Mouse (Mus musculus) neural tube, embryonic 11.5 days (tissue): ENCODE data around the gene Pacsin1. TPM values are rescaled to one million over a fixed set of nuclear protein-coding genes. Genes with fewer than 3 reads are reported as not detected.

Source experiments
- ATAC-seq: fragments of 200-750 bp; cut with Nextera tagmentation; 2 replicates; pipeline ENCODE4 v1.8.0; 2017; ENCODE audit warnings: moderate number of reproducible peaks, mild to moderate bottlenecking, moderate TSS enrichment, moderate library complexity; ENCODE audit not compliant: insufficient read depth, low FRiP score, low TSS enrichment
- DNase-seq: peaks from one replicate; pipeline ENCODE4 v3.0.0-alpha.2; 2015; ENCODE audit warnings: low spot score
- H3K27ac ChIP-seq: fragments of 300-500 bp; sonication (generic); 2 replicates; pipeline ENCODE4 v1.5.1; 2014; ENCODE audit warnings: low read depth, mild to moderate bottlenecking, low read length
- H3K27me3 ChIP-seq: fragments of 300-500 bp; sonication (generic); 2 replicates; pipeline ENCODE4 v1.6.1; 2014; ENCODE audit warnings: mild to moderate bottlenecking, low read length, mixed read lengths; ENCODE audit not compliant: control insufficient read depth, insufficient read depth
- H3K36me3 ChIP-seq: fragments of 300-500 bp; sonication (generic); 2 replicates; pipeline ENCODE4 v1.6.1; 2014; ENCODE audit warnings: mild to moderate bottlenecking, low read length, moderate library complexity, mixed read lengths; ENCODE audit not compliant: control insufficient read depth, insufficient read depth
- H3K4me1 ChIP-seq: fragments of 300-500 bp; sonication (generic); 2 replicates; pipeline ENCODE4 v1.6.1; 2014; ENCODE audit warnings: low read length, mixed read lengths; ENCODE audit not compliant: control insufficient read depth, insufficient read depth
- H3K4me2 ChIP-seq: fragments of 300-500 bp; sonication (generic); 2 replicates; pipeline ENCODE4 v1.6.1; 2014; ENCODE audit warnings: low read depth, mild to moderate bottlenecking, moderate library complexity
- H3K4me3 ChIP-seq: fragments of 300-500 bp; sonication (generic); 2 replicates; pipeline ENCODE4 v1.5.1; 2014; ENCODE audit warnings: low read depth, low read length
- H3K9ac ChIP-seq: fragments of 300-500 bp; sonication (generic); 2 replicates; pipeline ENCODE4 v1.6.1; 2014; ENCODE audit warnings: mild to moderate bottlenecking, low read length
- H3K9me3 ChIP-seq: fragments of 300-500 bp; sonication (generic); 2 replicates; pipeline ENCODE4 v1.6.1; 2016; ENCODE audit warnings: low read length; ENCODE audit not compliant: control insufficient read depth
- WGBS: fragments of 180-500 bp; shearing (Covaris S2); extraction: QIAGEN DNeasy Blood & Tissue Kit; methylation state at CpG from one replicate; pipeline ENCODE4 v1.1.7; 2014; 5-methylcytosine and 5-hydroxymethylcytosine counted together
- polyA plus RNA-seq: library from polyadenylated mRNA; unstranded; fragments of >200 nt; fragmentation: Nextera tagmentation; extraction: Ambion mirVana; gene quantifications from 2 replicates; pipeline ENCODE4 v1.2.1, GENCODE M21; 2014

Gene Pacsin1
- polyA plus RNA-seq, 1 experiment from 2014 or later = 4.3 TPM

- Histone ChIP-seq H3K27me3 (no peaks in the 10 kb centered on the region), H3K4me2 (no peak overlapping the region), H3K9ac (no peak overlapping the region), H3K27ac (no peak overlapping the region), H3K4me1 (no peaks in the 10 kb centered on the region), H3K4me3 (no peak overlapping the region), H3K9me3 (no peaks in the 10 kb centered on the region), H3K36me3 (no peaks in the 10 kb centered on the region)
- DNase-seq (no peak), ATAC-seq (no peak)
- WGBS = 93% methylated on average over 3 of the region's 3 CpGs
Measured at GRCm38 (mm10) chr17:27732694-27733093, 77.4 kb downstream of the Pacsin1 start.

DNA sequence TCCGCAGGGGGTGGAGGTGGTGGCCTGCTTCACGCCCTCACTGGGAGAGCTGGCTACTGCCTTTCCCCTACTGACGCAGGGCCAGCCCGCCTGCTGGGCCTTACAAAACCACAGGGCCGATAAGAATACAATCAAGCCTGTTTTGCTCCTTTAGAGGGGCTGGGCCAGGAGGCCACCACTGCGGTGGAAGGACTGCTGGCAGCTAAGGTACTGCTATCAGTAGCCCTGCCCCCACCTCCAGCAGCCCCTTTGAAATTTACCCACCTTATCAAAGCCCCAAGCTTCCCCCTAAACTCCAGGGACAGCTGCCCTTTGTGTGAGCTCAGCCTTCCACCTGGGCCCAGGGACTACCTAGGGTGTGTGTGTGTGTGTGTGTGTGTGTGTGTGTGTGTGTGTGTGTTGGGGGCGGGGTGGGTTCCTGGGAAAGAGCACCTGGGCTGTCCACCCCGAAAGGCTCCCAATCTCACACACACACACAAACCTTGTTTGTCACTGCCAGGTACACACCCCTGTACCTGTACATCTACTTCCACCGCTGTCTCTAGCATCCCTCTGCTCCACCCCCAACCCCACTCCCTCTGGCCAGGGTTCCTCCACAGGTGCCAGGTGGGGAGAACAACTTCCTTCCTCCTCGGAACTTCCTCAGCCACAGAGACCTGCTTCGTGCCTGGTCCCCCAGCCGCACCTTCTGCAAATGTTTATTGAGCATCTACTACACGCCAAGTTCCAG, 79.2 kb downstream of the Pacsin1 start:
- 28% methylated on average over 12 of the region's 13 CpGs for WGBS
- DNase-seq = no peak
- ATAC-seq = no peak
- H3K4me3 ChIP-seq = no peak overlapping the region
- H3K36me3 ChIP-seq = no peaks in the 10 kb centered on the region
- no peaks in the 10 kb centered on the region for H3K4me1 ChIP-seq
- H3K27ac ChIP-seq = no peak overlapping the region
- H3K9ac ChIP-seq = no peak overlapping the region
- H3K27me3 ChIP-seq = no peaks in the 10 kb centered on the region
- H3K9me3 ChIP-seq = no peaks in the 10 kb centered on the region
- H3K4me2 ChIP-seq = no peak overlapping the region

DNA sequence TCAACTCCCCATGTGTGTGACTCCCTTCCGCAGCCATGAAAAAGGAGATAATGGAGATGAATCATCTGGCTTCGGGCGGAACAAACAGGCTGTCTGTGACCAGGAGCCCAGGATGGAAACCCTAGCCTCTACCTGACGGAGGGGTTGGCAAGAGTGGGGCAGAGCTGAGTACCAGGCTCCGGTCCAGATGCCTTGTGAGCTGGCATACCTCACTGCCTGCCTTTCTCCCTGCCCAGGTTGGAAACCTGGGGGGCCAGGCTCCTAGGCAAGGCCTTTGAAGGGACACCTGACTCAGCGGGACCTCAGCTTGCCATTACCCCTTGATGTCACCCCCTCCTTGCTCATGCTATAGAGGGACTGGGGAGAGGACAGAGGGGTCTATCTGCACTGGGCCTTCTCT, 85.7 kb downstream of the Pacsin1 start:
- 88% methylated on average over 6 of the region's 6 CpGs for WGBS
- H3K4me1 ChIP-seq = no peaks in the 10 kb centered on the region
- no peak for DNase-seq

GRCm38 (mm10) chr17:27746446-27746845, 91.1 kb downstream of the Pacsin1 start:
- H3K9me3 ChIP-seq = no peaks in the 10 kb centered on the region
- no peaks in the 10 kb centered on the region for H3K36me3 ChIP-seq
- H3K9ac ChIP-seq = no peak overlapping the region
- no peak for DNase-seq
- no peak overlapping the region for H3K4me2 ChIP-seq
- no peak for ATAC-seq
- H3K4me3 ChIP-seq = no peak overlapping the region
- H3K4me1 ChIP-seq = no peaks in the 10 kb centered on the region
- no peak overlapping the region for H3K27ac ChIP-seq
- 76% methylated on average over 4 of the region's 4 CpGs for WGBS
- no peaks in the 10 kb centered on the region for H3K27me3 ChIP-seq

More for the DNA sequence above, 85.7 kb downstream of the Pacsin1 start:
- no peak overlapping the region for H3K27ac ChIP-seq
- no peaks in the 10 kb centered on the region for H3K36me3 ChIP-seq
- no peak for ATAC-seq
- no peak overlapping the region for H3K4me2 ChIP-seq
- H3K27me3 ChIP-seq = no peaks in the 10 kb centered on the region
- H3K9ac ChIP-seq = no peak overlapping the region
- H3K4me3 ChIP-seq = no peak overlapping the region
- no peaks in the 10 kb centered on the region for H3K9me3 ChIP-seq

DNA sequence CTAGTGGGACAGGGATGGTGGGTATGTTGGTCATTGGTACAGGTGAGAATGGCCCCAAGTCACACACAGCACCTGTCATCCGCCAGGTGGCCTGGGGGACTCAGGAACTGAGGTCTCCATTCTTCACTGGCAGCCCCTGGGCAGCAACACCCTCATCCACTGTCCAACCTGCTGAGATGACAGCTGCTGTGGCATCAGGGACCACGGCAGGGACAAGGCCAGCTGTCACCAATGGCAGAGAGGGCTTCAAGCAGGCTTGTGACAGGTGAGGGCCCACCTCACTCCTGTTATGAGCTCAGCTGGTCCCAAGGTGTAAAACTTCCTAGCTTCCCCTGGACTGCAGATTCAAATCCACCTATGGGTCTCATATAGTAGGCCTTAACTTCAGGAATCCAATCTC, 92.8 kb downstream of the Pacsin1 start:
- Histone ChIP-seq H3K4me2 (no peak overlapping the region), H3K36me3 (no peaks in the 10 kb centered on the region; the same call in 1 of the 2 replicates), H3K4me3 (no peak overlapping the region), H3K27ac (no peak overlapping the region), H3K4me1 (no peaks in the 10 kb centered on the region), H3K27me3 (no peaks in the 10 kb centered on the region), H3K9ac (no peak overlapping the region), H3K9me3 (no peaks in the 10 kb centered on the region)
- WGBS = 79% methylated on average over 2 of the region's 2 CpGs
- ATAC-seq = no peak
- no peak for DNase-seq

DNA sequence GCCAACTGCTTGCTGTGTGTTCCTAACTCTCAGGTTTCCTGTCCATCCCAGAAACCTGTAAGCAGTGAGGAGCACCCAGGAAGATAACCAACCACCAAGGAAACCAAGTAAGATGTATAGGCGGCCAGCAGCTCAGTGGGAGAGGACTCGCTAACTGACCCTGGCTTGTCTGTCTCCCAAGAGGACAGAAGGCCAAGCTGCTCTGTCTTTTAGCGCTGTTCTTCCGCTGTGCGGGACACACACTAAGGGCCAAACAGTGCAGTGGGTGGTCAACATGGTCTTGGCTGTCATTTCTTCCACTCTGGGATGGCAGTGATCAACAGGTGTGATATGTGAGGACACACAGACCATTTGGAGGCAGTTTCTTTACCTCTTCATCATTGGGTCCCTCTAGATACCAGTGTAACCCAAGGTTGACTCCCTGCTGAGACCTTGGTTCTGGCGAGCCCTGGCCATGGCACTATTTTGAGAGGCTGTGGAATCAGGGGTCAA, 95.2 kb downstream of the Pacsin1 start:
- ATAC-seq = no peak
- 88% methylated on average over 6 of the region's 6 CpGs for WGBS
- H3K4me2 ChIP-seq = no peak overlapping the region

GRCm38 (mm10) chr17:27751314-27752202, 96.2 kb downstream of the Pacsin1 start:
- Histone ChIP-seq H3K9ac (no peak overlapping the region), H3K27me3 (no peaks in the 10 kb centered on the region), H3K4me1 (no peaks in the 10 kb centered on the region), H3K36me3 (no peaks in the 10 kb centered on the region; the same call in 1 of the 2 replicates), H3K27ac (no peak overlapping the region), H3K4me2 (no peak overlapping the region), H3K4me3 (no peak overlapping the region), H3K9me3 (no peaks in the 10 kb centered on the region)
- DNase-seq (no peak), ATAC-seq (no peak)
- 94% methylated on average over 8 of the region's 8 CpGs for WGBS

More for the DNA sequence above, 95.2 kb downstream of the Pacsin1 start:
- H3K36me3 ChIP-seq = no peaks in the 10 kb centered on the region; the same call in 1 of the 2 replicates
- no peaks in the 10 kb centered on the region for H3K9me3 ChIP-seq
- H3K4me1 ChIP-seq = no peaks in the 10 kb centered on the region
- H3K4me3 ChIP-seq = no peak overlapping the region
- H3K27ac ChIP-seq = no peak overlapping the region
- no peak for DNase-seq
- H3K9ac ChIP-seq = no peak overlapping the region
- H3K27me3 ChIP-seq = no peaks in the 10 kb centered on the region

GRCm38 (mm10) chr17:27760169-27760568, 104.9 kb downstream of the Pacsin1 start:
- ATAC-seq = no peak

More at GRCm38 (mm10) chr17:27760169-27760568, 104.9 kb downstream of the Pacsin1 start:
- Histone ChIP-seq H3K27ac (no peak overlapping the region), H3K36me3 (peaks cover 5% of the 10 kb centered on the region; the same call in 1 of the 2 replicates), H3K4me1 (no peaks in the 10 kb centered on the region), H3K27me3 (no peaks in the 10 kb centered on the region), H3K4me3 (no peak overlapping the region), H3K9ac (no peak overlapping the region), H3K9me3 (no peaks in the 10 kb centered on the region), H3K4me2 (no peak overlapping the region)
- no peak for DNase-seq
- WGBS = 81% methylated on average over 6 of the region's 6 CpGs
